In genomic region chr1:154120693-154121092, GRCm38 (mm10) we compare ENCODE assay signal across 8 mouse cellular contexts.
DNase-seq lines count a peak whose midpoint lies in the region; ATAC-seq and TF ChIP-seq lines count a peak whose summit lies in the region.

No protein-coding gene starts in this region.

- peak overlapping the region; percentile 82; the same call in 1 of the 2 replicates for H3K27ac ChIP-seq in kidney, adult 2 months (ENCODE audit: insufficient read depth, low read depth, low read length)
- no peak overlapping the region for H3K27ac ChIP-seq in kidney, embryonic 15.5 days
- H3K27ac ChIP-seq in embryonic facial prominence, embryonic 14.5 days (replicated peaks; ENCODE audit: low read depth, low read length) = peak overlapping the region; percentile 22; the same call in 1 of the 2 replicates

- no peaks in the 10 kb centered on the region for H3K9me3 ChIP-seq in kidney, embryonic 15.5 days (replicated peaks)
- H3K9me3 ChIP-seq in embryonic facial prominence, embryonic 14.5 days (ENCODE audit: control insufficient read depth, low read length) = no peaks in the 10 kb centered on the region

- H3K4me3 ChIP-seq in kidney, adult 2 months (ENCODE audit: insufficient read depth, low read depth, low read length) = no peak overlapping the region
- no peak overlapping the region for H3K4me3 ChIP-seq in kidney, embryonic 15.5 days (replicated peaks)
- no peak overlapping the region for H3K4me3 ChIP-seq in embryonic facial prominence, embryonic 14.5 days (ENCODE audit: low read depth, low read length)

- H3K27me3 ChIP-seq in kidney, adult 2 months (replicated peaks; ENCODE audit: control insufficient read depth, insufficient read depth, low read length) = no peaks in the 10 kb centered on the region
- H3K27me3 ChIP-seq in kidney, embryonic 15.5 days = no peaks in the 10 kb centered on the region
- no peaks in the 10 kb centered on the region for H3K27me3 ChIP-seq in embryonic facial prominence, embryonic 14.5 days (replicated peaks; ENCODE audit: control insufficient read depth, insufficient read depth, low read length)

- H3K4me2 ChIP-seq in kidney, embryonic 15.5 days = no peak overlapping the region
- H3K4me2 ChIP-seq in embryonic facial prominence, embryonic 14.5 days (ENCODE audit: low read depth, low read length) = no peak overlapping the region

- H3K4me1 ChIP-seq in kidney, adult 2 months (ENCODE audit: control insufficient read depth, insufficient read depth, low read length) = peaks cover 23% of the 10 kb centered on the region
- H3K4me1 ChIP-seq in kidney, embryonic 15.5 days = peaks cover 15% of the 10 kb centered on the region
- H3K4me1 ChIP-seq in embryonic facial prominence, embryonic 14.5 days (ENCODE audit: control insufficient read depth, insufficient read depth, low read length) = peaks cover 27% of the 10 kb centered on the region

- peak; percentile 96 for DNase-seq in kidney, adult 2 months
- DNase-seq in adrenal gland, postnatal 14 days = peak; percentile 94
- peak; percentile 92 for DNase-seq in embryonic facial prominence, embryonic 14.5 days (ENCODE audit: low spot score)
- peak; percentile 98 for DNase-seq in kidney, adult 9 months
- peak; percentile 62 to 63 for DNase-seq in lung, postnatal 4 days
- no peak for DNase-seq in thymus, postnatal 0 days (ENCODE audit: low spot score)
- DNase-seq in c-Kit-positive CD71-positive TER-119-positive erythroid progenitor cells, embryonic 14.5 days (ENCODE audit: low spot score) = no peak

- no peaks in the 10 kb centered on the region for H3K36me3 ChIP-seq in kidney, adult 2 months (ENCODE audit: control insufficient read depth, insufficient read depth, low read length)
- no peaks in the 10 kb centered on the region for H3K36me3 ChIP-seq in kidney, embryonic 15.5 days
- no peaks in the 10 kb centered on the region for H3K36me3 ChIP-seq in embryonic facial prominence, embryonic 14.5 days (ENCODE audit: control insufficient read depth, insufficient read depth, low read length)

- no peak for ATAC-seq in kidney, embryonic 15.5 days (replicated peaks; ENCODE audit: low FRiP score)
- peak; percentile 58 for ATAC-seq in embryonic facial prominence, embryonic 14.5 days (ENCODE audit: low read depth)

- TF ChIP-seq POLR2A in kidney, adult 2 months (IDR thresholded peaks at IDR 0.05; ENCODE audit: low read depth, low read length) = no peak

- 0% methylated on average over 1 of the region's 1 CpGs for WGBS in kidney, adult 2 months
- 17% methylated on average over 1 of the region's 1 CpGs for WGBS in kidney, embryonic 15.5 days
- 7% methylated on average over 1 of the region's 1 CpGs for WGBS in embryonic facial prominence, embryonic 14.5 days

- H3K9ac ChIP-seq in kidney, embryonic 15.5 days = no peak overlapping the region
- H3K9ac ChIP-seq in embryonic facial prominence, embryonic 14.5 days (ENCODE audit: low read depth, low read length) = no peak overlapping the region

- TF ChIP-seq CTCF in kidney, adult 2 months (conservative IDR thresholded peaks at IDR 0.05; ENCODE audit: insufficient read depth, insufficient read length, low read depth, low read length) = no peak

Comparison
In these comparisons a context has a peak if more than half of its experiments do, and no peak if none do; other contexts are left out.
1. DNase-seq: peak in kidney, adult 2 months (single experiment), adrenal gland, postnatal 14 days (single experiment), embryonic facial prominence, embryonic 14.5 days (single experiment), kidney, adult 9 months (single experiment) and lung, postnatal 4 days (2 of 2); none in thymus, postnatal 0 days (single experiment) and c-Kit-positive CD71-positive TER-119-positive erythroid progenitor cells, embryonic 14.5 days (single experiment).